Mouse (Mus musculus): ENCODE data around the gene Ctnnd1. TPM values are rescaled to one million over a fixed set of nuclear protein-coding genes. Genes with fewer than 3 reads are reported as not detected.
A peak's percentile ranks its signal among the peaks of the same experiment; 100 is the strongest.

Ctnnd1 gene
- polyA plus RNA-seq, 1 experiment from 2014 or later, result 38.7 TPM

DNA sequence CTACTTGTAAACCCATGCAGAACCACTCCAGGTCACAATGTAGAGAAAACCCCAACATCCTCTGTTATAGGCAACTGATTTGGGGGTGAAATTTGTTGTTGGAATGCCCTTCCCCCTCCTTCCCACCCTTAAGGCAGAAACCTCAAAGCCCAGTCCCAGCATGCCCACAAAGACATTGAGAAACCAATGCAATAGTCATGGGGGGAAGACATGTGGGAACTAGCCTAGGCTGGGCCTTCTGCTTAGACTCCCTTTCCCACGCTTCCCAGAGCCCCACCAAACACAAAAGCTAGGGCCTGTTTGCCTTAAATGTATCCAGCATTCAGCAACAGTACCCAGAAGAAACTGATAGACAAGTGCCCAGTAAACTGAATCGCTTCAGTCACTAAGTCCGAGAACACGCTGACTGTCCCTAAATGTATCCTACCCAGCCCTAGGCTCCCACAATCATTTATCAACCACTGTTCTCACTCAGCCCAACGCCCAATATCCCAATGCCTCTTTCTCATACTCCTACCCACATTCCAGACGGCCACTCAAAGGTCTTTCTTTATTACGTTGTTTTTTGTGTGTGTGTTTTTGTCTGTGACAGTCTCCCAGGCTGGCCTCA is 24.1 kb downstream of the Ctnnd1 start:
- Histone ChIP-seq H3K4me3 (ENCODE audit: low read depth, low read length) (no peak overlapping the region), H3K27me3 (ENCODE audit: control insufficient read depth, insufficient read depth, low read length) (no peaks in the 10 kb centered on the region), H3K36me3 (ENCODE audit: control insufficient read depth, insufficient read depth, low read length) (no peaks in the 10 kb centered on the region; the same call in none of the 2 replicates), H3K4me2 (ENCODE audit: low read depth, severe bottlenecking) (no peak overlapping the region), H3K9me3 (ENCODE audit: control insufficient read depth, low read length) (no peaks in the 10 kb centered on the region), H3K27ac (replicated peaks; ENCODE audit: low read depth, low read length) (no peak overlapping the region), H3K9ac (ENCODE audit: low read length) (no peak overlapping the region), H3K4me1 (ENCODE audit: control insufficient read depth, insufficient read depth, low read length) (no peaks in the 10 kb centered on the region)
- DNase-seq (ENCODE audit: low spot score), result no peak
- ATAC-seq (ENCODE audit: insufficient number of reproducible peaks, low FRiP score, low TSS enrichment, low read depth), result no peak
- WGBS, result 69% methylated on average over 7 of the region's 7 CpGs

DNA sequence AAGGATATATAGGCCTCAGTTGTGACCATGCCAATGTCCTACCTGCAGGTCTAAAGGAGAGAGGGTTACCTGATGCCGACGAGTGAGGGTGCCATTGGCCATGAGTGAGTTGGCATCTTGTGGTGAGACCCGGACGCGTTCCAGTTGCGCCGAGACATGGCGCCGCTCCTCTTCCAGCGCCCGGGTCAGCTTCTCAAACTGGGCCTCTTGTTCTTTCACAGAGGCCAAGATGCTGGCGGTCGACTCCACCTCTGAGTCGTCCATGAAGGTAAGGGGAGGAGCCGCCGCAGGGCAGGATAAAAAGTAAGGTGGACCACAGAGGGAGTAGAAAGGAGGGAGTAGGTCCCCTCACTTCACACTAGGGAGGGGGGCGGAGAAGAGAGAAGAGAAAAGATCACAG is 26.4 kb downstream of the Ctnnd1 start:
- 92% methylated on average over 17 of the region's 17 CpGs for WGBS
- H3K4me3 ChIP-seq (ENCODE audit: low read depth, low read length), result no peak overlapping the region
- no peaks in the 10 kb centered on the region for H3K9me3 ChIP-seq (ENCODE audit: control insufficient read depth, low read length)
- no peak overlapping the region for H3K9ac ChIP-seq (ENCODE audit: low read length)
- ATAC-seq (ENCODE audit: insufficient number of reproducible peaks, low FRiP score, low TSS enrichment, low read depth), result no peak
- H3K27me3 ChIP-seq (ENCODE audit: control insufficient read depth, insufficient read depth, low read length), result no peaks in the 10 kb centered on the region
- H3K4me2 ChIP-seq (ENCODE audit: low read depth, severe bottlenecking), result no peak overlapping the region
- H3K27ac ChIP-seq (replicated peaks; ENCODE audit: low read depth, low read length), result no peak overlapping the region
- no peaks in the 10 kb centered on the region for H3K4me1 ChIP-seq (ENCODE audit: control insufficient read depth, insufficient read depth, low read length)
- peaks cover 9% of the 10 kb centered on the region for H3K36me3 ChIP-seq (ENCODE audit: control insufficient read depth, insufficient read depth, low read length)
- DNase-seq (ENCODE audit: low spot score), result no peak

- Histone ChIP-seq H3K9me3 (ENCODE audit: control insufficient read depth, low read length) (no peaks in the 10 kb centered on the region), H3K4me2 (ENCODE audit: low read depth, severe bottlenecking) (no peak overlapping the region), H3K27me3 (ENCODE audit: control insufficient read depth, insufficient read depth, low read length) (no peaks in the 10 kb centered on the region), H3K36me3 (ENCODE audit: control insufficient read depth, insufficient read depth, low read length) (peaks cover 9% of the 10 kb centered on the region), H3K27ac (replicated peaks; ENCODE audit: low read depth, low read length) (no peak overlapping the region), H3K4me3 (ENCODE audit: low read depth, low read length) (no peak overlapping the region), H3K4me1 (ENCODE audit: control insufficient read depth, insufficient read depth, low read length) (no peaks in the 10 kb centered on the region), H3K9ac (ENCODE audit: low read length) (no peak overlapping the region)
- ATAC-seq (ENCODE audit: insufficient number of reproducible peaks, low FRiP score, low TSS enrichment, low read depth) (no peak), DNase-seq (ENCODE audit: low spot score) (no peak)
- 97% methylated on average over 3 of the region's 3 CpGs for WGBS
Observed at GRCm38 (mm10) chr2:84623428-84624119, 27.0 kb downstream of the Ctnnd1 start.

GRCm38 (mm10) chr2:84622668-84623067 is 27.9 kb downstream of the Ctnnd1 start:
- no peak overlapping the region for H3K4me3 ChIP-seq (ENCODE audit: low read depth, low read length)
- 70% methylated on average over 2 of the region's 2 CpGs for whole genome bisulfite sequencing
- no peak overlapping the region for H3K9ac ChIP-seq (ENCODE audit: low read length)
- H3K27ac ChIP-seq (replicated peaks; ENCODE audit: low read depth, low read length), result no peak overlapping the region
- peaks cover 9% of the 10 kb centered on the region for H3K36me3 ChIP-seq (ENCODE audit: control insufficient read depth, insufficient read depth, low read length)
- DNase-seq (ENCODE audit: low spot score), result no peak
- H3K9me3 ChIP-seq (ENCODE audit: control insufficient read depth, low read length), result no peaks in the 10 kb centered on the region
- no peaks in the 10 kb centered on the region for H3K27me3 ChIP-seq (ENCODE audit: control insufficient read depth, insufficient read depth, low read length)
- no peaks in the 10 kb centered on the region for H3K4me1 ChIP-seq (ENCODE audit: control insufficient read depth, insufficient read depth, low read length)
- no peak overlapping the region for H3K4me2 ChIP-seq (ENCODE audit: low read depth, severe bottlenecking)
- no peak for ATAC-seq (ENCODE audit: insufficient number of reproducible peaks, low FRiP score, low TSS enrichment, low read depth)

DNA sequence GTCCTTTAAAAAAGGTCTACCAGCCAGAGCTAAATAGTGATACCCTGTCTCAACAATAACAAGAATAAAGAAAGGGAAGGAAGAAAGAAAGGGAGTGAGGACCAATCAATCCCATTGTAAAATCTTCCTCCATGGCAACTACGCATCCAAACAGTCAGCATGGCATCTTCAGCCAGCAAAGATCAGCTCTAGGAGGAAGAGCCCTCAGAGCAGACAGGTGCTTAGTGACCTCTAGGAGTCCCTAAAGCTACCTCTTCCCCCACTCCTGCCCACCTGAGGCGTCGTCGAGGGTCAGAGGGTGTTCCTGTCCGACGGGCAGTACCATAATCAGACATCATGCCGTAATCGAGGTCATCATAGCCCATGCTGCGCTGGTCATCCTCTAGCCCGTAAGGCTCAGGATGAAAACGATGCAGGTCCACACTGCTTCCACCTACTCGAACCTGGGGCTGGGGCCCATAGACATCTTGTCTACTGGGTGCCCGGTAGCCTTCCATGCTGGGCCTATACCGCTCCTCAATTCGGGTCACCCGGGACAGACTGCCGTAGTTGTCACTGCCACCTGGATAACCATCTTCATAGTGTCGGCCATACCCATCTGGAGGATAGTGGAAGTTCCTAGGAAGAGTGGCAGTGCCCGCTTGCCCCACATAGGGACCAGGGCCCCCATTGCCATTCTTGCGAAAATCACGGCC is 30.8 kb downstream of the Ctnnd1 start:
- WGBS, result 95% methylated on average over 21 of the region's 21 CpGs
- Histone ChIP-seq H3K9me3 (ENCODE audit: control insufficient read depth, low read length) (no peaks in the 10 kb centered on the region), H3K4me2 (ENCODE audit: low read depth, severe bottlenecking) (no peak overlapping the region), H3K4me1 (ENCODE audit: control insufficient read depth, insufficient read depth, low read length) (no peaks in the 10 kb centered on the region), H3K27me3 (ENCODE audit: control insufficient read depth, insufficient read depth, low read length) (no peaks in the 10 kb centered on the region), H3K4me3 (ENCODE audit: low read depth, low read length) (no peak overlapping the region), H3K36me3 (ENCODE audit: control insufficient read depth, insufficient read depth, low read length) (peaks cover 12% of the 10 kb centered on the region), H3K9ac (ENCODE audit: low read length) (no peak overlapping the region), H3K27ac (replicated peaks; ENCODE audit: low read depth, low read length) (no peak overlapping the region)
- ATAC-seq (ENCODE audit: insufficient number of reproducible peaks, low FRiP score, low TSS enrichment, low read depth), result 0 out of 2 replicates have a peak, but pooled peaks have one; percentile 27
- no peak for DNase-seq (ENCODE audit: low spot score)

DNA sequence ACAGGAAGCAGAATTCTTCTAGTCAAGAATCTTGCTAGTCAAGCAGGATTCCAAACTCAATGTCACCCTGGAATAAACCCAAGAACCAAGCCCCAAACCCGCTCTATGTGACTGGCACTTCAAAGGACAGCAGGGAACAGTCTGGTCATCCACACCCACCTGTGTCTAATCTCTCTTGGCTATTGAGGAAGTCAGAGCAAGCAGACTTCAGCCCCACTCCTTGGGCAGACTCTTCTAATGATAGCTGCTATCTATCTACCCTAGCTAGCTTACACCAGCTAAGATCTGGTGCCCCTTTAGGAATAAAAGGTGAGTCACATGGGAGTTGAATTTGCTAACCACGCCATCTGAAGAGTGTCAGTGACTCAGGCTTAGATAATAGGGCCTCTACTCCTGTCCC is 31.7 kb downstream of the Ctnnd1 start:
- Histone ChIP-seq H3K4me2 (ENCODE audit: low read depth, severe bottlenecking) (no peak overlapping the region), H3K4me1 (ENCODE audit: control insufficient read depth, insufficient read depth, low read length) (no peaks in the 10 kb centered on the region), H3K36me3 (ENCODE audit: control insufficient read depth, insufficient read depth, low read length) (peaks cover 12% of the 10 kb centered on the region), H3K27me3 (ENCODE audit: control insufficient read depth, insufficient read depth, low read length) (no peaks in the 10 kb centered on the region), H3K9ac (ENCODE audit: low read length) (no peak overlapping the region), H3K27ac (replicated peaks; ENCODE audit: low read depth, low read length) (no peak overlapping the region), H3K4me3 (ENCODE audit: low read depth, low read length) (no peak overlapping the region), H3K9me3 (ENCODE audit: control insufficient read depth, low read length) (no peaks in the 10 kb centered on the region)
- ATAC-seq (ENCODE audit: insufficient number of reproducible peaks, low FRiP score, low TSS enrichment, low read depth), result no peak
- 92% methylated on average over 2 of the region's 2 CpGs for WGBS
- no peak for DNase-seq (ENCODE audit: low spot score)

- no peaks in the 10 kb centered on the region for H3K9me3 ChIP-seq (ENCODE audit: control insufficient read depth, low read length)
- no peak overlapping the region for H3K9ac ChIP-seq (ENCODE audit: low read length)
- H3K4me3 ChIP-seq (ENCODE audit: low read depth, low read length), result no peak overlapping the region
- H3K36me3 ChIP-seq (ENCODE audit: control insufficient read depth, insufficient read depth, low read length), result peaks cover 17% of the 10 kb centered on the region
- no peak for ATAC-seq (ENCODE audit: insufficient number of reproducible peaks, low FRiP score, low TSS enrichment, low read depth)
- no peaks in the 10 kb centered on the region for H3K27me3 ChIP-seq (ENCODE audit: control insufficient read depth, insufficient read depth, low read length)
- 88% methylated on average over 3 of the region's 3 CpGs for WGBS
- H3K4me2 ChIP-seq (ENCODE audit: low read depth, severe bottlenecking), result no peak overlapping the region
- no peaks in the 10 kb centered on the region for H3K4me1 ChIP-seq (ENCODE audit: control insufficient read depth, insufficient read depth, low read length)
- no peak overlapping the region for H3K27ac ChIP-seq (replicated peaks; ENCODE audit: low read depth, low read length)
- DNase-seq (ENCODE audit: low spot score), result no peak
Observed at GRCm38 (mm10) chr2:84617637-84618515, 32.7 kb downstream of the Ctnnd1 start.

GRCm38 (mm10) chr2:84612764-84613163 is 37.8 kb downstream of the Ctnnd1 start:
- Histone ChIP-seq H3K4me1 (ENCODE audit: control insufficient read depth, insufficient read depth, low read length) (no peaks in the 10 kb centered on the region), H3K4me3 (ENCODE audit: low read depth, low read length) (no peak overlapping the region), H3K9me3 (ENCODE audit: control insufficient read depth, low read length) (no peaks in the 10 kb centered on the region), H3K4me2 (ENCODE audit: low read depth, severe bottlenecking) (no peak overlapping the region), H3K9ac (ENCODE audit: low read length) (no peak overlapping the region), H3K36me3 (ENCODE audit: control insufficient read depth, insufficient read depth, low read length) (peaks cover 13% of the 10 kb centered on the region), H3K27ac (replicated peaks; ENCODE audit: low read depth, low read length) (no peak overlapping the region), H3K27me3 (ENCODE audit: control insufficient read depth, insufficient read depth, low read length) (no peaks in the 10 kb centered on the region)
- 95% methylated on average over 6 of the region's 6 CpGs for WGBS
- ATAC-seq (ENCODE audit: insufficient number of reproducible peaks, low FRiP score, low TSS enrichment, low read depth) (no peak), DNase-seq (ENCODE audit: low spot score) (no peak)
